Mouse (Mus musculus) liver, adult 2 months (tissue): ENCODE measurements around the gene Tpgs1. TPM values are rescaled to one million over a fixed set of nuclear protein-coding genes. Genes with fewer than 3 reads are reported as not detected.
A peak's percentile ranks its signal among the peaks of the same experiment; 100 is the strongest.

ENCODE experiments used
- DNase-seq: peaks from one replicate; pipeline ENCODE4 v3.0.0-alpha.2; 2011; ENCODE audit warnings: low read depth, low spot score; ENCODE audit errors: extremely low read depth
- H3K27ac ChIP-seq: fragments of 200-500 bp; replicated peaks from 2 replicates; pipeline ENCODE4 v1.5.1; 2012; ENCODE audit warnings: low read depth, mild to moderate bottlenecking, control low read depth, inconsistent platforms, low read length; ENCODE audit not compliant: insufficient read depth
- H3K27me3 ChIP-seq: fragments of 200-500 bp; 2 replicates; pipeline ENCODE4 v1.6.1; 2012; ENCODE audit warnings: mild to moderate bottlenecking, moderate library complexity, low read length, inconsistent platforms; ENCODE audit not compliant: control insufficient read depth, insufficient read depth
- H3K36me3 ChIP-seq: fragments of 200-500 bp; 2 replicates; pipeline ENCODE4 v1.6.1; 2012; ENCODE audit warnings: low read length, inconsistent platforms; ENCODE audit not compliant: control insufficient read depth, insufficient read depth
- H3K4me1 ChIP-seq: fragments of 200-500 bp; 2 replicates; pipeline ENCODE4 v1.6.1; 2011; ENCODE audit warnings: low read length; ENCODE audit not compliant: control insufficient read depth, insufficient read depth
- H3K4me3 ChIP-seq: fragments of 200-500 bp; 2 replicates; pipeline ENCODE4 v1.5.1; 2011; ENCODE audit warnings: low read depth, mild to moderate bottlenecking, control low read depth, low read length, moderate library complexity; ENCODE audit not compliant: insufficient read depth
- H3K79me2 ChIP-seq: fragments of 200-500 bp; 2 replicates; pipeline ENCODE4 v1.6.1; 2012; ENCODE audit warnings: inconsistent platforms, mild to moderate bottlenecking, low read length, moderate library complexity; ENCODE audit not compliant: control insufficient read depth, insufficient read depth
- H3K9ac ChIP-seq: fragments of 200-500 bp; 2 replicates; pipeline ENCODE4 v1.6.1; 2012; ENCODE audit warnings: low read depth, mild to moderate bottlenecking, control low read depth, inconsistent platforms, low read length
- CTCF ChIP-seq: fragments of 200-500 bp; IDR thresholded peaks from 2 replicates; pipeline ENCODE4 v1.5.1; 2011; ENCODE audit warnings: low read depth, low read length, control low read depth
- POLR2A ChIP-seq: fragments of 200-500 bp; IDR thresholded peaks from 2 replicates; pipeline ENCODE4 v1.6.1; 2011; ENCODE audit warnings: low read length, control low read depth; ENCODE audit not compliant: insufficient read depth; ENCODE audit errors: extremely low read depth
- WGBS: fragments of 180-500 bp; shearing (Covaris S2); methylation state at CpG from one replicate; pipeline ENCODE4 v1.1.7; 2018; 5-methylcytosine and 5-hydroxymethylcytosine counted together
- polyA plus RNA-seq: library from polyadenylated mRNA; depleted of rRNA; stranded (reverse); fragments of >200 nt; gene quantifications from 2 replicates; pipeline ENCODE4 v1.2.3, GENCODE M21; 2012
- total RNA-seq: library from RNA; depleted of rRNA; stranded (reverse); fragments of >200 nt; gene quantifications from 2 replicates; pipeline ENCODE4 v1.2.3, GENCODE M21; 2014

The Tpgs1 gene
- total and polyA plus RNA-seq, 2 experiments = 18.2 to 48.5 TPM

- DNase-seq = no peak
- H3K27me3 ChIP-seq = peaks cover 10% of the 10 kb centered on the region
Measured at GRCm38 (mm10) chr10:79714996-79715395, 45.8 kb downstream of the Tpgs1 start.

GRCm38 (mm10) chr10:79716254-79716987 is 47.3 kb downstream of the Tpgs1 start, which contains the start of gene Hcn2:
TSS of gene Hcn2 (plus strand) at chr10:79716634.
- TF ChIP-seq POLR2A (no peak), CTCF (no peak)
- Histone ChIP-seq H3K4me3 (peak within 1 kb of the TSS; percentile 64; the same call in 1 of the 2 replicates), H3K9ac (no peak within 1 kb of the TSS), H3K27me3 (peaks cover 10% of the 10 kb centered on the region), H3K4me1 (no peaks in the 10 kb centered on the region), H3K79me2 (no peaks in the 10 kb centered on the region), H3K36me3 (no peaks in the 10 kb centered on the region), H3K27ac (no peak within 1 kb of the TSS)
- 2% methylated on average over 91 of the region's 91 CpGs for WGBS
- no peak for DNase-seq

More at GRCm38 (mm10) chr10:79714996-79715395, 45.8 kb downstream of the Tpgs1 start:
- peaks cover 3% of the 10 kb centered on the region; the same call in 1 of the 2 replicates for H3K36me3 ChIP-seq
- TF ChIP-seq POLR2A = no peak
- TF ChIP-seq CTCF = no peak
- H3K4me1 ChIP-seq = no peaks in the 10 kb centered on the region
- WGBS = 67% methylated on average over 4 of the region's 4 CpGs
- no peak overlapping the region for H3K27ac ChIP-seq
- no peaks in the 10 kb centered on the region for H3K79me2 ChIP-seq
- H3K4me3 ChIP-seq = no peak overlapping the region
- H3K9ac ChIP-seq = no peak overlapping the region

- no peaks in the 10 kb centered on the region for H3K79me2 ChIP-seq
- DNase-seq = no peak
- peaks cover 10% of the 10 kb centered on the region for H3K27me3 ChIP-seq
- peak overlapping the region; percentile 64; the same call in 1 of the 2 replicates for H3K4me3 ChIP-seq
- H3K4me1 ChIP-seq = no peaks in the 10 kb centered on the region
- no peak overlapping the region for H3K9ac ChIP-seq
- TF ChIP-seq CTCF = no peak
- no peak for TF ChIP-seq POLR2A
- under 1% methylated on average over 43 of the region's 44 CpGs for WGBS
- H3K27ac ChIP-seq = no peak overlapping the region
- H3K36me3 ChIP-seq = no peaks in the 10 kb centered on the region
Measured at GRCm38 (mm10) chr10:79716988-79717355, 47.8 kb downstream of the Tpgs1 start.

DNA sequence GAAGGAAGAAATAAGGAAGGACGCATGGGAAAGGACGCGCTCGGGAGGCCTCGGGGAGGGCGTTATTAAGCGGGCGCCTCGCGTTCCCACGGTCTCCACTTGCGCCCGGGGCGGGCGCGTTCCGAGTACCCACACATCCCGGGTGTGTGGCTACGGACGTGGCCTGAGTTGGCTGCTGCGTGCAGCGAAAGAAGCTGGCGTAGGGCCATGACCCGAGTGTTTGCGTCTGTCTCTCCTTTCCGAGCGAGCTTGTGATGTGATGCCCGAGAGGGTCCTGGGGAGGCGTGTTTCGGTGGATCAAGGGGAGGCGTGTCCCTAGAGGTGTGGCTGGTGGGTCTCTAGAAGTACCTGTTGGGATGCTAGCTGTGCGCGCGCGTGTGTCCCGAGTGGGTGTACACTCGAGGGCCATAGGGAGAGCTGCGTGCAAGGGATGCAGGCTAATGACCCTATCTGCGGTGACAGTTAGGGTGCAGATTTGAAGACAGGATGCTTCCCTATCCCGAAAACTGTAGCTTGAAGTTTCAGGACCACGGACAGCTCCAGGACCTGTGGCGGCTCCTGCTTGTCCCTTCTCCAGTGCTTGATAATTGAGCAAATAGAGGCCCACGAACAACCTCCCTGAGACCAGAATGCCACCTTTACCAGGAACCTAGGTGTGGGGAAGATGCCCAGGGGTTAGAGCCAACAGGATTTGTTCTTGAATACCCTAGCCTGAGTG is 48.6 kb downstream of the Tpgs1 start:
- DNase-seq = peak; percentile 46
- Histone ChIP-seq H3K27me3 (peaks cover 10% of the 10 kb centered on the region), H3K36me3 (no peaks in the 10 kb centered on the region), H3K9ac (no peak overlapping the region), H3K27ac (no peak overlapping the region), H3K79me2 (no peaks in the 10 kb centered on the region), H3K4me3 (no peak overlapping the region), H3K4me1 (no peaks in the 10 kb centered on the region)
- WGBS = 5% methylated on average over 43 of the region's 43 CpGs
- TF ChIP-seq CTCF (no peak), POLR2A (no peak)

- TF ChIP-seq POLR2A = no peak
- TF ChIP-seq CTCF = no peak
- H3K4me1 ChIP-seq = no peaks in the 10 kb centered on the region
- no peak overlapping the region for H3K4me3 ChIP-seq
- H3K36me3 ChIP-seq = no peaks in the 10 kb centered on the region
- no peak overlapping the region for H3K9ac ChIP-seq
- 56% methylated on average over 5 of the region's 5 CpGs for WGBS
- DNase-seq = no peak
- no peaks in the 10 kb centered on the region for H3K79me2 ChIP-seq
- H3K27ac ChIP-seq = no peak overlapping the region
- H3K27me3 ChIP-seq = peaks cover 9% of the 10 kb centered on the region
Measured at GRCm38 (mm10) chr10:79721089-79721488, 51.9 kb downstream of the Tpgs1 start.
